Mouse (Mus musculus): ENCODE data around the gene Mtmr2. TPM values are rescaled to one million over a fixed set of nuclear protein-coding genes. Genes with fewer than 3 reads are reported as not detected.

Gene Mtmr2
- polyA plus RNA-seq, 1 experiment from 2014 or later, result 76.9 TPM

GRCm38 (mm10) chr9:13820774-13821173, 72.6 kb downstream of the Mtmr2 start:
- no peaks in the 10 kb centered on the region for H3K9me3 ChIP-seq (ENCODE audit: control insufficient read depth, low read length)
- no peak overlapping the region for H3K4me2 ChIP-seq (ENCODE audit: low read depth, low read length, severe bottlenecking)
- no peak overlapping the region for H3K9ac ChIP-seq (ENCODE audit: low read length)
- 93% methylated on average over 3 of the region's 3 CpGs for WGBS
- DNase-seq (ENCODE audit: low spot score), result no peak
- no peak overlapping the region for H3K27ac ChIP-seq (ENCODE audit: low read depth, low read length)
- H3K4me3 ChIP-seq (ENCODE audit: low read depth, low read length), result no peak overlapping the region
- no peaks in the 10 kb centered on the region for H3K27me3 ChIP-seq (ENCODE audit: control insufficient read depth, insufficient read depth, low read length)
- no peak for ATAC-seq (replicated peaks; ENCODE audit: low FRiP score)
- H3K36me3 ChIP-seq (ENCODE audit: control insufficient read depth, insufficient read depth, low read length), result peaks cover 6% of the 10 kb centered on the region
- peaks cover 3% of the 10 kb centered on the region for H3K4me1 ChIP-seq (replicated peaks; ENCODE audit: control insufficient read depth, insufficient read depth, low read length)

- no peaks in the 10 kb centered on the region for H3K9me3 ChIP-seq (ENCODE audit: control insufficient read depth, low read length)
- WGBS, result 8% methylated on average over 8 of the region's 8 CpGs
- H3K27me3 ChIP-seq (ENCODE audit: control insufficient read depth, insufficient read depth, low read length), result no peaks in the 10 kb centered on the region
- peak overlapping the region; percentile 91 for H3K4me3 ChIP-seq (ENCODE audit: low read depth, low read length)
- peak overlapping the region; percentile 97 for H3K27ac ChIP-seq (ENCODE audit: low read depth, low read length)
- ATAC-seq (replicated peaks; ENCODE audit: low FRiP score), result no peak
- H3K36me3 ChIP-seq (ENCODE audit: control insufficient read depth, insufficient read depth, low read length), result no peaks in the 10 kb centered on the region; the same call in 1 of the 2 replicates
- peak overlapping the region; percentile 73 for H3K4me2 ChIP-seq (ENCODE audit: low read depth, low read length, severe bottlenecking)
- peaks cover 6% of the 10 kb centered on the region for H3K4me1 ChIP-seq (replicated peaks; ENCODE audit: control insufficient read depth, insufficient read depth, low read length)
- no peak for DNase-seq (ENCODE audit: low spot score)
- H3K9ac ChIP-seq (ENCODE audit: low read length), result peak overlapping the region; percentile 95
Measured at GRCm38 (mm10) chr9:13825896-13826295, 77.7 kb downstream of the Mtmr2 start.

GRCm38 (mm10) chr9:13826391-13826805, 78.2 kb downstream of the Mtmr2 start:
- Histone ChIP-seq H3K4me2 (ENCODE audit: low read depth, low read length, severe bottlenecking) (peak overlapping the region; percentile 73), H3K4me3 (ENCODE audit: low read depth, low read length) (peak overlapping the region; percentile 91), H3K27ac (ENCODE audit: low read depth, low read length) (peak overlapping the region; percentile 97), H3K9ac (ENCODE audit: low read length) (peak overlapping the region; percentile 95), H3K4me1 (replicated peaks; ENCODE audit: control insufficient read depth, insufficient read depth, low read length) (peaks cover 6% of the 10 kb centered on the region), H3K9me3 (ENCODE audit: control insufficient read depth, low read length) (no peaks in the 10 kb centered on the region), H3K27me3 (ENCODE audit: control insufficient read depth, insufficient read depth, low read length) (no peaks in the 10 kb centered on the region), H3K36me3 (ENCODE audit: control insufficient read depth, insufficient read depth, low read length) (no peaks in the 10 kb centered on the region; the same call in 1 of the 2 replicates)
- WGBS, result under 1% methylated on average over 31 of the region's 31 CpGs
- DNase-seq (ENCODE audit: low spot score), result no peak
- ATAC-seq (replicated peaks; ENCODE audit: low FRiP score), result peak; percentile 32

- Histone ChIP-seq H3K27ac (ENCODE audit: low read depth, low read length) (peak within 1 kb of the TSS; percentile 97), H3K36me3 (ENCODE audit: control insufficient read depth, insufficient read depth, low read length) (no peaks in the 10 kb centered on the region; the same call in 1 of the 2 replicates), H3K4me1 (replicated peaks; ENCODE audit: control insufficient read depth, insufficient read depth, low read length) (peaks cover 6% of the 10 kb centered on the region), H3K27me3 (ENCODE audit: control insufficient read depth, insufficient read depth, low read length) (no peaks in the 10 kb centered on the region), H3K9ac (ENCODE audit: low read length) (peak within 1 kb of the TSS; percentile 95), H3K9me3 (ENCODE audit: control insufficient read depth, low read length) (no peaks in the 10 kb centered on the region), H3K4me3 (ENCODE audit: low read depth, low read length) (peak within 1 kb of the TSS; percentile 91), H3K4me2 (ENCODE audit: low read depth, low read length, severe bottlenecking) (peak within 1 kb of the TSS; percentile 73)
- ATAC-seq (replicated peaks; ENCODE audit: low FRiP score), result peak; percentile 91
- peak; percentile 97 for DNase-seq (ENCODE audit: low spot score)
- under 1% methylated on average over 44 of the region's 44 CpGs for WGBS
Measured at GRCm38 (mm10) chr9:13826832-13827405, 78.7 kb downstream of the Mtmr2 start, which contains the start of gene Cep57. TSS of gene Cep57 (minus strand) at chr9:13827107.

- Histone ChIP-seq H3K9me3 (ENCODE audit: control insufficient read depth, low read length) (no peaks in the 10 kb centered on the region), H3K27ac (ENCODE audit: low read depth, low read length) (peak within 1 kb of the TSS; percentile 97), H3K36me3 (ENCODE audit: control insufficient read depth, insufficient read depth, low read length) (no peaks in the 10 kb centered on the region; the same call in 1 of the 2 replicates), H3K4me3 (ENCODE audit: low read depth, low read length) (peak within 1 kb of the TSS; percentile 91), H3K4me2 (ENCODE audit: low read depth, low read length, severe bottlenecking) (peak within 1 kb of the TSS; percentile 73), H3K4me1 (replicated peaks; ENCODE audit: control insufficient read depth, insufficient read depth, low read length) (peaks cover 6% of the 10 kb centered on the region), H3K9ac (ENCODE audit: low read length) (peak within 1 kb of the TSS; percentile 95), H3K27me3 (ENCODE audit: control insufficient read depth, insufficient read depth, low read length) (no peaks in the 10 kb centered on the region)
- ATAC-seq (replicated peaks; ENCODE audit: low FRiP score) (peak; percentile 94), DNase-seq (ENCODE audit: low spot score) (peak; percentile 99)
- under 1% methylated on average over 67 of the region's 67 CpGs for WGBS
Measured at GRCm38 (mm10) chr9:13827406-13828086, 79.3 kb downstream of the Mtmr2 start, which contains the start of gene Fam76b. TSS of gene Fam76b (plus strand) at chr9:13827716.

GRCm38 (mm10) chr9:13828087-13828441, 79.9 kb downstream of the Mtmr2 start:
- peak overlapping the region; percentile 91 for H3K4me3 ChIP-seq (ENCODE audit: low read depth, low read length)
- H3K27ac ChIP-seq (ENCODE audit: low read depth, low read length), result peak overlapping the region; percentile 90
- DNase-seq (ENCODE audit: low spot score) (no peak), ATAC-seq (replicated peaks; ENCODE audit: low FRiP score) (no peak; the same call in 1 of the 2 replicates)
- peak overlapping the region; percentile 95 for H3K9ac ChIP-seq (ENCODE audit: low read length)
- no peaks in the 10 kb centered on the region for H3K27me3 ChIP-seq (ENCODE audit: control insufficient read depth, insufficient read depth, low read length)
- no peaks in the 10 kb centered on the region for H3K9me3 ChIP-seq (ENCODE audit: control insufficient read depth, low read length)
- under 1% methylated on average over 23 of the region's 23 CpGs for WGBS
- peaks cover 6% of the 10 kb centered on the region for H3K4me1 ChIP-seq (replicated peaks; ENCODE audit: control insufficient read depth, insufficient read depth, low read length)
- peak overlapping the region; percentile 68 for H3K4me2 ChIP-seq (ENCODE audit: low read depth, low read length, severe bottlenecking)
- no peaks in the 10 kb centered on the region; the same call in 1 of the 2 replicates for H3K36me3 ChIP-seq (ENCODE audit: control insufficient read depth, insufficient read depth, low read length)

GRCm38 (mm10) chr9:13835256-13835655, 87.0 kb downstream of the Mtmr2 start:
- no peak overlapping the region for H3K27ac ChIP-seq (ENCODE audit: low read depth, low read length)
- no peak for DNase-seq (ENCODE audit: low spot score)
- 89% methylated on average over 3 of the region's 3 CpGs for WGBS
- no peaks in the 10 kb centered on the region for H3K27me3 ChIP-seq (ENCODE audit: control insufficient read depth, insufficient read depth, low read length)
- H3K9ac ChIP-seq (ENCODE audit: low read length), result no peak overlapping the region
- no peak for ATAC-seq (replicated peaks; ENCODE audit: low FRiP score)
- H3K4me1 ChIP-seq (replicated peaks; ENCODE audit: control insufficient read depth, insufficient read depth, low read length), result no peaks in the 10 kb centered on the region
- H3K4me2 ChIP-seq (ENCODE audit: low read depth, low read length, severe bottlenecking), result no peak overlapping the region
- peaks cover 5% of the 10 kb centered on the region; the same call in 1 of the 2 replicates for H3K36me3 ChIP-seq (ENCODE audit: control insufficient read depth, insufficient read depth, low read length)
- H3K4me3 ChIP-seq (ENCODE audit: low read depth, low read length), result no peak overlapping the region
- no peaks in the 10 kb centered on the region for H3K9me3 ChIP-seq (ENCODE audit: control insufficient read depth, low read length)

GRCm38 (mm10) chr9:13836726-13837125, 88.5 kb downstream of the Mtmr2 start:
- Histone ChIP-seq H3K36me3 (ENCODE audit: control insufficient read depth, insufficient read depth, low read length) (peaks cover 5% of the 10 kb centered on the region; the same call in 1 of the 2 replicates), H3K4me1 (replicated peaks; ENCODE audit: control insufficient read depth, insufficient read depth, low read length) (no peaks in the 10 kb centered on the region), H3K9me3 (ENCODE audit: control insufficient read depth, low read length) (no peaks in the 10 kb centered on the region), H3K27ac (ENCODE audit: low read depth, low read length) (no peak overlapping the region), H3K4me3 (ENCODE audit: low read depth, low read length) (no peak overlapping the region), H3K9ac (ENCODE audit: low read length) (no peak overlapping the region), H3K4me2 (ENCODE audit: low read depth, low read length, severe bottlenecking) (no peak overlapping the region), H3K27me3 (ENCODE audit: control insufficient read depth, insufficient read depth, low read length) (no peaks in the 10 kb centered on the region)
- no peak for ATAC-seq (replicated peaks; ENCODE audit: low FRiP score)
- 91% methylated on average over 2 of the region's 2 CpGs for WGBS
- DNase-seq (ENCODE audit: low spot score), result no peak
